Mouse (Mus musculus): ENCODE results near the gene Zbtb32.
A peak's percentile ranks its signal among the peaks of the same experiment; 100 is the strongest.

Zbtb32 gene

GRCm38 (mm10) chr7:30599933-30600353 lies 1.2 kb upstream of the Zbtb32 start:
- DNase-seq = peak; percentile 95 to 98

- no peak for DNase-seq
These were observed 1.9 kb downstream of the Zbtb32 start for GRCm38 (mm10) chr7:30596811-30597210.

GRCm38 (mm10) chr7:30596093-30596492 lies 2.6 kb downstream of the Zbtb32 start:
- no peak for DNase-seq

- DNase-seq = no peak
These were observed 4.1 kb downstream of the Zbtb32 start for GRCm38 (mm10) chr7:30594510-30595024.

GRCm38 (mm10) chr7:30593579-30594509 lies 4.9 kb downstream of the Zbtb32 start:
- no peak for DNase-seq

GRCm38 (mm10) chr7:30592772-30593423 lies 5.8 kb downstream of the Zbtb32 start:
- no peak for DNase-seq

- no peak for DNase-seq
These were observed 7.1 kb downstream of the Zbtb32 start for GRCm38 (mm10) chr7:30591605-30591951.

- no peak for DNase-seq
These were observed 7.6 kb downstream of the Zbtb32 start for GRCm38 (mm10) chr7:30590927-30591604.

- DNase-seq = peak; percentile 86 to 91
These were observed 9.0 kb downstream of the Zbtb32 start for GRCm38 (mm10) chr7:30589435-30590301.

GRCm38 (mm10) chr7:30588676-30589434 lies 9.9 kb downstream of the Zbtb32 start, which contains the start of gene Kmt2b:
Gene Kmt2b (minus strand): TSS chr7:30588726.
- peak; percentile 96 to 98 for DNase-seq

- peak in 1 of 2 experiments; percentile 81 for DNase-seq
These were observed 10.7 kb downstream of the Zbtb32 start for GRCm38 (mm10) chr7:30587842-30588667.

GRCm38 (mm10) chr7:30586455-30587020 lies 12.2 kb downstream of the Zbtb32 start:
- DNase-seq = no peak

GRCm38 (mm10) chr7:30585170-30585569 lies 13.5 kb downstream of the Zbtb32 start:
- no peak for DNase-seq

- DNase-seq = no peak
These were observed 14.4 kb downstream of the Zbtb32 start for GRCm38 (mm10) chr7:30584339-30584738.

- no peak for DNase-seq
These were observed 17.2 kb downstream of the Zbtb32 start for GRCm38 (mm10) chr7:30581547-30581946.

GRCm38 (mm10) chr7:30579950-30580349 lies 18.8 kb downstream of the Zbtb32 start:
- DNase-seq = no peak

GRCm38 (mm10) chr7:30572969-30573368 lies 25.7 kb downstream of the Zbtb32 start:
- peak; percentile 87 to 91 for DNase-seq

GRCm38 (mm10) chr7:30572389-30572788 lies 26.3 kb downstream of the Zbtb32 start:
- DNase-seq = no peak

GRCm38 (mm10) chr7:30567555-30567954 lies 31.2 kb downstream of the Zbtb32 start:
- no peak for DNase-seq

- no peak for DNase-seq
These were observed 32.7 kb downstream of the Zbtb32 start for GRCm38 (mm10) chr7:30566033-30566432.
